Mouse (Mus musculus) Patski (cell line): ENCODE measurements around the gene Neo1. TPM values are rescaled to one million over a fixed set of nuclear protein-coding genes. Genes with fewer than 3 reads are reported as not detected.

Experiments
- ATAC-seq: fragments of 100-300 bp; one replicate; pipeline ENCODE4 v1.8.0; 2021
- CTCF ChIA-PET: fragments of 350-600 bp; sonication (Branson Sonifier 250); formaldehyde crosslinking; loops from one replicate; lab custom pipeline; 2022; ENCODE audit warnings: inconsistent platforms; lab: Charles Lee
- POLR2A ChIA-PET: fragments of 350-600 bp; sonication (Branson Sonifier 250); formaldehyde crosslinking; loops from one replicate; lab custom pipeline; 2022; ENCODE audit warnings: antibody characterized with exemption, inconsistent platforms; lab: Charles Lee
- DNase-seq: peaks from one replicate; pipeline ENCODE4 v3.0.0-alpha.2; 2011; ENCODE audit warnings: low read depth, low spot score
- H3K27me3 ChIP-seq: fragments of 371-371 bp; one replicate; pipeline ENCODE4 v1.5.1; 2021
- CTCF ChIP-seq: fragments of 100-300 bp; IDR thresholded peaks from one replicate; pipeline ENCODE4 v1.5.1; 2021
- in situ Hi-C: fragments of 300-500 bp; cut with MboI; formaldehyde crosslinking; loops from 3 replicates; pipeline ENCODE4 v1.11.1; 2018; ENCODE audit warnings: low pct_unique_long_range_greater_than_20kb, mixed read lengths
- polyA plus RNA-seq: library from polyadenylated mRNA; unstranded; gene quantifications from one replicate; pipeline ENCODE4 v1.2.3, GENCODE M21; 2021

The Neo1 gene
- polyA plus RNA-seq, 1 experiment from 2014 or later = 49.0 TPM

- no peak for TF ChIP-seq CTCF
- CTCF ChIA-PET = no interaction called here
- in situ Hi-C loops = no loop called here
- peaks cover 30% of the 10 kb centered on the region for H3K27me3 ChIP-seq
- POLR2A ChIA-PET = no interaction called here
- ATAC-seq (no peak), DNase-seq (no peak)
These were observed 199.1 kb downstream of the Neo1 start for GRCm38 (mm10) chr9:58837174-58837573.

- ATAC-seq = no peak
- POLR2A ChIA-PET = no interaction called here
- no peak for TF ChIP-seq CTCF
- peaks cover 40% of the 10 kb centered on the region for H3K27me3 ChIP-seq
- in situ Hi-C loops = no loop called here
- CTCF ChIA-PET = no interaction called here
- no peak for DNase-seq
These were observed 203.3 kb downstream of the Neo1 start for GRCm38 (mm10) chr9:58832939-58833338.

GRCm38 (mm10) chr9:58829627-58830026 is 206.6 kb downstream of the Neo1 start:
- in situ Hi-C loops = no loop called here
- ATAC-seq (no peak), DNase-seq (no peak)
- peaks cover 55% of the 10 kb centered on the region for H3K27me3 ChIP-seq
- POLR2A ChIA-PET = no interaction called here
- CTCF ChIA-PET = no interaction called here
- TF ChIP-seq CTCF = no peak

Other genes starting within 250 kb of the Neo1 start
- gene Hcn4, start 213.0 kb downstream of the Neo1 start, polyA plus RNA-seq = 0.03 TPM